Mouse (Mus musculus) midbrain, postnatal 0 days (tissue): ENCODE results near the gene Card14. TPM values are rescaled to one million over a fixed set of nuclear protein-coding genes. Genes with fewer than 3 reads are reported as not detected.

Source experiments
- ATAC-seq: fragments of 200-750 bp; cut with Nextera tagmentation; 2 replicates; pipeline ENCODE4 v1.8.0; 2017; ENCODE audit warnings: moderate number of reproducible peaks, mild to moderate bottlenecking, moderate TSS enrichment, moderate library complexity; ENCODE audit not compliant: low FRiP score
- DNase-seq: peaks from one replicate; pipeline ENCODE4 v3.0.0-alpha.2; 2015; ENCODE audit warnings: low spot score
- H3K27ac ChIP-seq: fragments of 300-500 bp; sonication (generic); 2 replicates; pipeline ENCODE4 v1.5.1; 2014; ENCODE audit warnings: low read depth, mild to moderate bottlenecking, low read length, mixed read lengths
- H3K27me3 ChIP-seq: fragments of 300-500 bp; sonication (generic); 2 replicates; pipeline ENCODE4 v1.6.1; 2014; ENCODE audit warnings: low read length, control low read depth, mixed read lengths; ENCODE audit not compliant: insufficient read depth
- H3K36me3 ChIP-seq: fragments of 300-500 bp; sonication (generic); 2 replicates; pipeline ENCODE4 v1.6.1; 2014; ENCODE audit warnings: low read length, control low read depth, mixed read lengths; ENCODE audit not compliant: insufficient read depth
- H3K4me1 ChIP-seq: fragments of 300-500 bp; sonication (generic); 2 replicates; pipeline ENCODE4 v1.6.1; 2014; ENCODE audit warnings: mild to moderate bottlenecking, control low read depth, antibody characterized with exemption, low read length, mixed read lengths; ENCODE audit not compliant: insufficient read depth
- H3K4me2 ChIP-seq: fragments of 300-500 bp; sonication (generic); 2 replicates; pipeline ENCODE4 v1.6.1; 2014; ENCODE audit warnings: low read depth, mild to moderate bottlenecking, low read length, mixed read lengths; ENCODE audit not compliant: poor library complexity, severe bottlenecking
- H3K4me3 ChIP-seq: fragments of 300-500 bp; sonication (generic); 2 replicates; pipeline ENCODE4 v1.5.1; 2014; ENCODE audit warnings: low read depth, mild to moderate bottlenecking, low read length, moderate library complexity
- H3K9ac ChIP-seq: fragments of 300-500 bp; sonication (generic); replicated peaks from 2 replicates; pipeline ENCODE4 v1.6.1; 2014; ENCODE audit warnings: mild to moderate bottlenecking, low read length, moderate library complexity, mixed read lengths; ENCODE audit not compliant: poor library complexity, severe bottlenecking
- H3K9me3 ChIP-seq: fragments of 300-500 bp; sonication (generic); 2 replicates; pipeline ENCODE4 v1.6.1; 2016; ENCODE audit warnings: low read length, control low read depth
- CTCF ChIP-seq: IDR thresholded peaks from 2 replicates; pipeline ENCODE4 v1.5.1; 2016; ENCODE audit warnings: antibody characterized with exemption, mild to moderate bottlenecking
- WGBS: fragments of 180-500 bp; shearing (Covaris S2); extraction: QIAGEN DNeasy Blood & Tissue Kit; methylation state at CpG from one replicate; pipeline ENCODE4 v1.1.7; 2014; 5-methylcytosine and 5-hydroxymethylcytosine counted together
- polyA plus RNA-seq: library from polyadenylated mRNA; unstranded; fragments of >200 nt; fragmentation: Nextera tagmentation; extraction: Ambion mirVana; gene quantifications from 2 replicates; pipeline ENCODE4 v1.2.1, GENCODE M21; 2015
- total RNA-seq: library from RNA; depleted of rRNA; stranded (reverse); fragments of >200 nt; gene quantifications from 2 replicates; pipeline ENCODE4 v1.2.3, GENCODE M21; 2014

The Card14 gene
- total and polyA plus RNA-seq, 2 experiments from 2014 or later, result 0.59 to 0.77 TPM

GRCm38 (mm10) chr11:119307916-119308315, 348 bp downstream of the Card14 start:
- Histone ChIP-seq H3K36me3 (no peaks in the 10 kb centered on the region), H3K4me2 (no peak overlapping the region), H3K9ac (no peak overlapping the region), H3K4me1 (no peaks in the 10 kb centered on the region), H3K27ac (no peak overlapping the region), H3K4me3 (no peak overlapping the region), H3K9me3 (no peaks in the 10 kb centered on the region), H3K27me3 (no peaks in the 10 kb centered on the region; the same call in 1 of the 2 replicates)
- no peak for TF ChIP-seq CTCF
- DNase-seq, result no peak
- WGBS, result 32% methylated on average over 11 of the region's 11 CpGs
- no peak for ATAC-seq

- Histone ChIP-seq H3K4me1 (no peaks in the 10 kb centered on the region), H3K9ac (no peak overlapping the region), H3K9me3 (no peaks in the 10 kb centered on the region), H3K4me2 (no peak overlapping the region), H3K27me3 (no peaks in the 10 kb centered on the region; the same call in 1 of the 2 replicates), H3K4me3 (no peak overlapping the region), H3K36me3 (no peaks in the 10 kb centered on the region), H3K27ac (no peak overlapping the region)
- ATAC-seq (no peak), DNase-seq (no peak)
- no peak for TF ChIP-seq CTCF
- WGBS, result 18% methylated on average over 8 of the region's 10 CpGs
These were observed 3.1 kb downstream of the Card14 start for GRCm38 (mm10) chr11:119310621-119311020.

DNA sequence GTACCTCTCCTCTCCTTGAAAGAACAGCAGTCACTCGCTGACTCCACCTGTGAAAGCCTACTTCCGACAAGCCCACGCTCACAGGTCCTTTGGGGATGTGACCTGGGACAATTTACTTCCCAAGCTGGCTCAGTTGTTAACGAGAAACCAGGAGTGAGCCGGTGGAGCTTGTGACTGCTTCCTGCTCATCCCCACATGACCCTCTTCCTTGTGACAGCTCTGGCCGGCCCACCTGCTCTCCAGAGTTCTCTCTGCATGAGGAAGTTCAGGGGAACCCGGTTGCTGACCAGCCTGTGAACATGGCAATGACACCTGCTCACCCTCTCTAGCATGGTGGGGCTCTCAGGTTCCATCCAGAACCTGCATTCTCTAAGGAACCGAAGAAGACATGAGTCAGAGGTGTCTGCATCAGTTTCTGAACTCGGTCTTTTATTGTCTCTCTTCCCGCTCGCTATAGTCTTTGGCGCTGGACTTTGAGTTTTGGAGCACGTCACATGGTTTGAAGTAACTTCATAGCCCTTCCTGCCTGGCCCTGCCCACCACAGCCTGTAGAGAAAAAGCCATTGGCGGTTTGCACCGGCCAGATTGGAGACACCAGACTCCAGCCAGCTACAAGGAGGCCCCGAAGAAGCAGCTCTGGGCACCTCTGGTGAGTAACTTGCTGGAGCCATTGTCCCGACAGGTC, 6.8 kb downstream of the Card14 start:
- H3K27me3 ChIP-seq, result no peaks in the 10 kb centered on the region; the same call in 1 of the 2 replicates
- no peak for TF ChIP-seq CTCF
- H3K36me3 ChIP-seq, result no peaks in the 10 kb centered on the region
- H3K9me3 ChIP-seq, result no peaks in the 10 kb centered on the region
- H3K4me1 ChIP-seq, result no peaks in the 10 kb centered on the region
- no peak for ATAC-seq
- no peak overlapping the region for H3K9ac ChIP-seq
- 81% methylated on average over 17 of the region's 17 CpGs for WGBS
- DNase-seq, result no peak
- H3K27ac ChIP-seq, result no peak overlapping the region
- no peak overlapping the region for H3K4me3 ChIP-seq
- H3K4me2 ChIP-seq, result no peak overlapping the region

- H3K27me3 ChIP-seq, result no peaks in the 10 kb centered on the region
- DNase-seq (no peak), ATAC-seq (no peak)
- no peaks in the 10 kb centered on the region for H3K36me3 ChIP-seq
- H3K9me3 ChIP-seq, result no peaks in the 10 kb centered on the region
- TF ChIP-seq CTCF, result no peak
- H3K4me1 ChIP-seq, result no peaks in the 10 kb centered on the region
- no peak overlapping the region for H3K4me3 ChIP-seq
- no peak overlapping the region for H3K4me2 ChIP-seq
- no peak overlapping the region for H3K9ac ChIP-seq
- no peak overlapping the region for H3K27ac ChIP-seq
- WGBS, result 88% methylated on average over 4 of the region's 4 CpGs
These were observed 9.2 kb downstream of the Card14 start for GRCm38 (mm10) chr11:119316720-119317119.

DNA sequence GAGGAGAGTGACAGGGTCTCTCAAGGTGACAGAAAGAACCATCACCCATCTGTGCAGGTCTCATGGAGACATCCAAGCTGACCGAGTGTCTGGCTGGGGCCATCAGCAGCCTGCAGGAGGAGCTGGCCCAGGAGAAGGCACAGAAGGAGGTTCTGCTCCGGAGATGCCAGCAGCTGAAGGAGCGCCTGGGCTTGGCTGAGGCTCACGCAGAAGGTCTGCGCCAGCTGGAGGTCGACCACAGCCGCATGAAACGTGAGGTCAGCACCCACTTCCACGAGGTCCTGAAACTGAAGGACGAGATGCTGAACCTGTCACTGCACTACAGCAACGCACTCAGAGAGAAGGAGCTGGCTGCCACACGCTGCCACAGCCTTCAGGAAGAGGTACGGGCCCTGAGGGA, 15.0 kb downstream of the Card14 start:
- Histone ChIP-seq H3K9ac (no peak overlapping the region), H3K9me3 (no peaks in the 10 kb centered on the region), H3K27ac (no peak overlapping the region), H3K36me3 (no peaks in the 10 kb centered on the region), H3K27me3 (no peaks in the 10 kb centered on the region), H3K4me2 (no peak overlapping the region), H3K4me3 (no peak overlapping the region), H3K4me1 (no peaks in the 10 kb centered on the region)
- no peak for TF ChIP-seq CTCF
- no peak for DNase-seq
- ATAC-seq, result no peak
- 77% methylated on average over 13 of the region's 13 CpGs for WGBS

- no peak overlapping the region for H3K27ac ChIP-seq
- no peaks in the 10 kb centered on the region for H3K36me3 ChIP-seq
- no peaks in the 10 kb centered on the region for H3K9me3 ChIP-seq
- H3K9ac ChIP-seq, result no peak overlapping the region
- WGBS, result 83% methylated on average over 1 of the region's 1 CpGs
- H3K4me2 ChIP-seq, result no peak overlapping the region
- TF ChIP-seq CTCF, result peak; percentile 36
- DNase-seq (no peak), ATAC-seq (no peak)
- H3K4me3 ChIP-seq, result no peak overlapping the region
- no peaks in the 10 kb centered on the region for H3K27me3 ChIP-seq
- H3K4me1 ChIP-seq, result no peaks in the 10 kb centered on the region
These were observed 17.5 kb downstream of the Card14 start for GRCm38 (mm10) chr11:119325068-119325467.
